Mouse (Mus musculus) c-Kit-negative CD71-positive TER-119-positive erythroid progenitor cells, embryonic 14.5 days (primary cell): ENCODE results near the gene Cabp2.
A peak's percentile ranks its signal among the peaks of the same experiment; 100 is the strongest.
"Not testable (repeated sequence)": the region's sequence is repeated elsewhere in the genome, so short reads cannot be mapped to it uniquely, and the experiment has no call there.

Source experiments
- DNase-seq: peaks from one replicate; pipeline ENCODE4 v3.0.0-alpha.2; 2013; ENCODE audit warnings: low read depth, low spot score

Cabp2 gene

GRCm38 (mm10) chr19:4124432-4124831 is 43.1 kb downstream of the Cabp2 start:
- DNase-seq: no peak

GRCm38 (mm10) chr19:4125268-4125667 is 43.9 kb downstream of the Cabp2 start:
- DNase-seq: not testable (repeated sequence)

GRCm38 (mm10) chr19:4125741-4126696 is 44.6 kb downstream of the Cabp2 start, which contains the start of gene Aip:
Gene Aip (minus strand): TSS chr19:4125858.
- DNase-seq: peak; percentile 93

- DNase-seq: no peak
Measured at GRCm38 (mm10) chr19:4126759-4127495, 45.5 kb downstream of the Cabp2 start.

GRCm38 (mm10) chr19:4129462-4129861 is 48.1 kb downstream of the Cabp2 start:
- DNase-seq: no peak

GRCm38 (mm10) chr19:4130106-4130505 is 48.7 kb downstream of the Cabp2 start:
- DNase-seq: no peak

- peak; percentile 58 for DNase-seq
Measured at GRCm38 (mm10) chr19:4131075-4131474, 49.7 kb downstream of the Cabp2 start.

- no peak for DNase-seq
Measured at GRCm38 (mm10) chr19:4131768-4132167, 50.4 kb downstream of the Cabp2 start.

GRCm38 (mm10) chr19:4134354-4134753 is 53.0 kb downstream of the Cabp2 start:
- DNase-seq: no peak

- not testable (repeated sequence) for DNase-seq
Measured at GRCm38 (mm10) chr19:4135229-4135962, 54.0 kb downstream of the Cabp2 start.

- DNase-seq: not testable (repeated sequence)
Measured at GRCm38 (mm10) chr19:4135963-4136345, 54.6 kb downstream of the Cabp2 start.

GRCm38 (mm10) chr19:4136463-4136862 is 55.1 kb downstream of the Cabp2 start:
- DNase-seq: no peak
